Mouse (Mus musculus) bone marrow, adult 2 months (tissue): Measurements from ENCODE around the gene Fancc. TPM values are rescaled to one million over a fixed set of nuclear protein-coding genes. Genes with fewer than 3 reads are reported as not detected.
A peak's percentile ranks its signal among the peaks of the same experiment; 100 is the strongest.

Source experiments
- H3K27ac ChIP-seq: fragments of 200-500 bp; 2 replicates; pipeline ENCODE4 v1.5.1; 2012; ENCODE audit warnings: low read depth, mild to moderate bottlenecking, control low read depth, inconsistent platforms, low read length; ENCODE audit not compliant: control insufficient read depth, poor library complexity, insufficient read depth
- H3K4me1 ChIP-seq: fragments of 200-500 bp; 2 replicates; pipeline ENCODE4 v1.6.1; 2011; ENCODE audit warnings: low read length; ENCODE audit not compliant: control insufficient read depth, insufficient read depth
- H3K4me3 ChIP-seq: fragments of 200-500 bp; replicated peaks from 2 replicates; pipeline ENCODE3; 2011; ENCODE audit warnings: mild to moderate bottlenecking, low read depth, low read length, control low read depth; ENCODE audit not compliant: control insufficient read depth
- CTCF ChIP-seq: fragments of 200-500 bp; IDR thresholded peaks from 2 replicates; pipeline ENCODE4 v1.5.1; 2011; ENCODE audit warnings: low read length, control low read depth; ENCODE audit not compliant: control insufficient read depth, insufficient read depth
- POLR2A ChIP-seq: fragments of 200-500 bp; IDR thresholded peaks from 2 replicates; pipeline ENCODE4 v1.6.1; 2011; ENCODE audit warnings: low read depth, mild to moderate bottlenecking, control low read depth, low read length, borderline replicate concordance; ENCODE audit not compliant: control insufficient read depth
- WGBS: fragments of 180-500 bp; shearing (Covaris S2); methylation state at CpG from one replicate; pipeline ENCODE4 v1.1.7; 2018; 5-methylcytosine and 5-hydroxymethylcytosine counted together
- polyA plus RNA-seq: library from polyadenylated mRNA; stranded (reverse); fragments of >200 nt; gene quantifications from 2 replicates; pipeline ENCODE4 v1.2.4, GENCODE M21; 2011; ENCODE audit warnings: low replicate concordance; ENCODE audit not compliant: missing spikeins, insufficient read depth, insufficient read length

The Fancc gene
- polyA plus RNA-seq, 1 experiment: 9.9 TPM

DNA sequence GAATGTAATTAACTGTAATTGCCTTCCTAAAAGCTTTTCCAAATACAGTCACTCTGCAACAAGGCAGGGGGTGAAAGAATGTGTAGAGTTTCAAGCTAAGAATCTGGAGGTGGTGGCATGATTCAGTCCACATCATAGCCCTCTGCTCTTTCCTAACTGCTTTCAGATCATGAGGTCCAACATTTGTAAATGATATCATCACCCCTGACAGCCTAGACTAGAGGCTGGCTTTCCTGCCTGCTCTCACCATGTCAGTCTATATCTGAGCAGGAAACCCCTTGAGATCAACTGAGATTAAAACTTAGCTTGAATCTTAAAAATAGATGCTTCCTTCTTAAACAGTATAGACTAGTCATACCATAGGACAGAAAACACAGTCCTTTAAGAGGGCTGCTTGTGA lies 75.9 kb downstream of the Fancc start:
- TF ChIP-seq POLR2A (no peak), CTCF (no peak)
- no peaks in the 10 kb centered on the region for H3K4me1 ChIP-seq
- H3K27ac ChIP-seq: no peak overlapping the region
- no peak overlapping the region for H3K4me3 ChIP-seq

- no peaks in the 10 kb centered on the region for H3K4me1 ChIP-seq
- H3K27ac ChIP-seq: no peak overlapping the region
- 57% methylated on average over 2 of the region's 2 CpGs for WGBS
- no peak for TF ChIP-seq POLR2A
- no peak for TF ChIP-seq CTCF
- H3K4me3 ChIP-seq: no peak overlapping the region
Observed at GRCm38 (mm10) chr13:63418148-63418547, 78.9 kb downstream of the Fancc start.

GRCm38 (mm10) chr13:63416824-63417223 lies 80.3 kb downstream of the Fancc start:
- Histone ChIP-seq H3K4me1 (no peaks in the 10 kb centered on the region), H3K4me3 (no peak overlapping the region), H3K27ac (no peak overlapping the region)
- 75% methylated on average over 3 of the region's 3 CpGs for WGBS
- TF ChIP-seq POLR2A: no peak
- TF ChIP-seq CTCF: no peak

DNA sequence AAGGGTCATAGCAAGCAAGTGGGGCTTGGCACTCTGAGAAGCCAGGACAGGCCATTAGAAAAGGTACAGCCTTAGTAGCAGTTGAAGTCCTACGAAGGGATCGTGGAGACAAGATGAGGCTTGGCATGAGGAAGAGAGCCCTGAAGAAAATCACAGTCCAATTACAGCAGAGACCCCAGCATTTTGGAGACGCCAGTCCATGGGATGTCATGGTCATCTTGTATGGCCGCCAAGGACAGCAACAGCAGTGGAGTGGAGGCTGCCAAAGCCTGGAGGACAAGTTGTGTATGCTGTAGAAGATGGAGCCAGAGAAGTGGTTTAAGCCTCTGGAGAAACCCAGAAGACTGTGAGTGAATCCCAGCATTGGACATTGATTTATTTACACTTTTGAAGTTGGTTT lies 84.4 kb downstream of the Fancc start:
- Histone ChIP-seq H3K4me3 (no peak overlapping the region), H3K27ac (no peak overlapping the region), H3K4me1 (peaks cover 2% of the 10 kb centered on the region)
- no peak for TF ChIP-seq CTCF
- no peak for TF ChIP-seq POLR2A
- WGBS: 90% methylated on average over 4 of the region's 4 CpGs

GRCm38 (mm10) chr13:63411310-63412022 lies 85.6 kb downstream of the Fancc start:
- TF ChIP-seq POLR2A (no peak), CTCF (no peak)
- WGBS: 11% methylated on average over 4 of the region's 4 CpGs
- Histone ChIP-seq H3K4me3 (no peak overlapping the region), H3K27ac (peak overlapping the region; percentile 30), H3K4me1 (peaks cover 2% of the 10 kb centered on the region)

DNA sequence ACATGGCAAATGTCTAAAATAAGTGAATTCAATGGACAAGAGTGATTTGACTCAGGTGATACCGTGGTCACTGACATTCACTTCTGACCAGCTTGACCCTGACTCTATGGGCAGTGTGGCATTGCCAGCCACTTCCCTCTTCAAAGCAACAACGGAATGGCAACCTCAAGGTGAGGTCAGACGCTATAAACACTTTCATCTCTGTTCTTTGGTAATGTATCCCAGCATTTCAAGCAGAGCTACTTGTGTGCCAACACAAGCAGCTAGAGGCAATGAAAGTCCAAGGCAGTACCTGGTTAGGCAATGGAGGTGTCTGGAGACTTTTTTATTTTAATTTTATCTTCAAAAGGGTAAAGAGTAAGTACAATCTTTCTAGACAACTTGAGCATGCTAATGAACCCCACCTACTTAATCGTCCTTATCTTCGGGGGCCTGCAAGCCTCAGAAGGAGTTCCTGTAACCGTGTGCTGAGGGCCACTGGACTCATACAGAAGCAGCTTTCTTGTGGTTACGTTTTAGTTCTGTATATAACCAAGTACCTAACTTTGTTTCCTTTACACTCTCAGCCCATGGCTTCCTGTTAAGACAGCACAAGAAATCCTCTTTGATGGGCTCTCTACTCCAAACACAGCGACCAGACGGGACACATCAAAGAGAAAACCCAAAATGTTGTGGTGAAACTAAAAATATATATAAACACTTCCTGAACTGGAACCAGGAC lies 86.3 kb downstream of the Fancc start:
- H3K27ac ChIP-seq: peak overlapping the region; percentile 4; the same call in 1 of the 2 replicates
- no peak overlapping the region for H3K4me3 ChIP-seq
- TF ChIP-seq CTCF: no peak
- no peak for TF ChIP-seq POLR2A
- peaks cover 2% of the 10 kb centered on the region for H3K4me1 ChIP-seq
- 12% methylated on average over 9 of the region's 9 CpGs for WGBS

DNA sequence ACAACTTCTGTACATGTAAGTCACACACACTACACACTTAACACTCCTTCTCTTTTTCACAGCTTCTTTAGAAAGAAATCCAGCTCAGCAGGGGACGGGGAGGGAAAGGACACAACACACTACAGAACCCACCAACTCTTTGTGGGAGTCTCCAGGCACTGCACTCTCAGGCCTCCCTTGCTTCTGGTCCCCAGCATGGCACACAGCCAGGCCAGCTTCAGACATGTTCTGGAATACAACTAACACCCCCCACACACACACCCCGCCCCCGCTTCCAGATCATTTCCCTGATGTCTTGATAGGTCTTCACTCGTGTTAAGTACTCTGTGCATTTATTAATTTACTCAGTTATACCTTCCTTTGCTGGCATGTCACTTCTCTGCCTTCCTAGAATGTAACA lies 91.9 kb downstream of the Fancc start:
- 73% methylated on average over 4 of the region's 4 CpGs for WGBS
- H3K27ac ChIP-seq: no peak overlapping the region
- H3K4me3 ChIP-seq: no peak overlapping the region
- TF ChIP-seq CTCF: no peak
- no peak for TF ChIP-seq POLR2A
- H3K4me1 ChIP-seq: no peaks in the 10 kb centered on the region

DNA sequence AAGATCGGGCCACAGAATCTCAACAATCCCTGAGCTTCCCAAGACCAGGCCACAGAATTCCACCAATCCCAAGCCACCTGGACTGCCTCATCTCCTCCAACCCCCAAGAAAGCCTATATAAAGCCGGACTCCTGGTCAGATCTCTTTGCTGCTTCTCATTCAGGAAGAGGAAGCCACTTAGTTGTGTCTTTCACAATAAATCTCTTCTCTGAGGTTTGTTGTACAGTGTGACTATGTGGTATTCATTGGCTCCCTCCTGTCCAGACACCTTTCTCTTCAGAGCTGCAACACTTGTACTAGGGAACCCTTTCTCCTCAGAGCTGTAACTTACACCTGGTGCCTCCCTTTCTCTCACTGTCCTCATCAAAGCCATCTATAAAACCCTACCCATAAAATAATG lies 92.4 kb downstream of the Fancc start:
- WGBS: 52% methylated on average over 2 of the region's 2 CpGs
- Histone ChIP-seq H3K4me3 (no peak overlapping the region), H3K27ac (no peak overlapping the region), H3K4me1 (no peaks in the 10 kb centered on the region)
- no peak for TF ChIP-seq POLR2A
- no peak for TF ChIP-seq CTCF
